Mouse (Mus musculus) liver, embryonic 14 days (tissue): ENCODE data around the gene Clca4b. TPM values are rescaled to one million over a fixed set of nuclear protein-coding genes. Genes with fewer than 3 reads are reported as not detected.

ENCODE experiments used
- polyA plus RNA-seq: library from polyadenylated mRNA; depleted of rRNA; stranded (reverse); fragments of >200 nt; gene quantifications from 2 replicates; pipeline ENCODE4 v1.2.3, GENCODE M21; 2012; rRNA removed

Gene Clca4b
- not detected in 2 replicates for polyA plus RNA-seq

DNA sequence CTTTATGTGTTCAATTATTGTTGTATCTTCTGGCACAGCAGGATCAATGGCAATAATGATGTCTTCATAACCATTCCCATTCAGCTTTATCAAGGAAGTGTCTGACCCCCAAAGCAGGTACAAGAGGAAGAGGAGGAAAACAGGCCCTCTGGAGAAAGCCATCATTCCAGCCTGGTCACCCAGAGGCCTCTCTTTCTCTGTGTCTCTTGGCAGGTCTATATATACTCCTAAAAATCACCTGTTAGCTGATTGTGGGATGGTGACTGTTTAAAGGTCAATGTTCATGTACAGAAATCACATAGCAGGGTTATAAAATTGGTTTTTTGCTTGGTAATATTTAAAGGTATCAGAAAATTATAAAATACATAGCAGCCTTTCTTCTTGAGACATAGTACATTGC is at the start of gene Clca4b:
Gene Clca4b, minus strand, starts transcription at position 195 of the 400 bp plus-strand sequence.

DNA sequence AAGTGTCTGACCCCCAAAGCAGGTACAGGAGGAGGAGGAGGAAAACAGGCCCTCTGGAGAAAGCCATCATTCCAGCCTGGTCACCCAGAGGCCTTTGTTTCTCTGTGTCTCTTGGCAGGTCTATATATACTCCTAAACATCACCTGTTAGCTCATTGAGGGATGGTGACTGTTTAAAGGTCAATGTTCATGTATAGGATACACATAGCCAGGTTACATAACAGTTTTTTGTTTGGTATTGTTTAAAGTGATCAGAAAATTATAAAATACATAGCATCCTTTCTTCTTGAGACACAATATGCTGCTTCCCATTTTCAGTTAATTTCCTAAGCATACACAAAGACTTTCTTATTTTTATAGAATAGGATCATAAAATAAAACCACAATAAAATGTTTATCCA is 42.6 kb upstream of the Clca4b start, which contains the start of gene Clca4a:
Gene Clca4a, minus strand, starts transcription at position 101 of the 400 bp plus-strand sequence.

Other genes starting within 250 kb of the Clca4b start
- 8.7 and 14.3 TPM in 2 replicates for gene Sh3glb1, start 212.2 kb downstream of the Clca4b start, polyA plus RNA-seq
- 5.5 and 6.9 TPM in 2 replicates for gene Clca3a1, start 171.6 kb downstream of the Clca4b start, polyA plus RNA-seq
- not detected in 2 replicates for gene Clca3a2, start 113.0 kb downstream of the Clca4b start, polyA plus RNA-seq
- not detected in 2 replicates for gene Clca3b, start 83.2 kb downstream of the Clca4b start, polyA plus RNA-seq
- gene Clca4a, start 42.5 kb upstream of the Clca4b start, polyA plus RNA-seq: not detected in 2 replicates
- gene Clca1, start 100.2 kb upstream of the Clca4b start, polyA plus RNA-seq: not detected in 2 replicates
- 0.01 and 0.02 TPM in 2 replicates for gene Clca2, start 166.9 kb upstream of the Clca4b start, polyA plus RNA-seq
- gene Odf2l, start 186.1 kb upstream of the Clca4b start, polyA plus RNA-seq: 6.7 and 7.9 TPM in 2 replicates